Mouse (Mus musculus): ENCODE data around the gene Prss53. TPM values are rescaled to one million over a fixed set of nuclear protein-coding genes. Genes with fewer than 3 reads are reported as not detected.

Prss53 gene
- total RNA-seq, 2 experiments from 2014 or later, result 2.8 to 3.1 TPM

- DNase-seq (ENCODE audit: low spot score in 2 of 2), result no peak
- no peak for TF ChIP-seq CTCF (conservative IDR thresholded peaks at IDR 0.05)
- H3K27ac ChIP-seq, result no peak overlapping the region
- H3K4me3 ChIP-seq, result no peak overlapping the region
These were observed 35.3 kb upstream of the Prss53 start for GRCm38 (mm10) chr7:127926066-127926465.

GRCm38 (mm10) chr7:127925252-127925651 lies 34.5 kb upstream of the Prss53 start:
- Histone ChIP-seq H3K27ac (no peak overlapping the region), H3K4me3 (no peak overlapping the region)
- no peak for DNase-seq (ENCODE audit: low spot score in 2 of 2)
- no peak for TF ChIP-seq CTCF (conservative IDR thresholded peaks at IDR 0.05)

GRCm38 (mm10) chr7:127923714-127924113 lies 32.9 kb upstream of the Prss53 start:
- no peak overlapping the region for H3K4me3 ChIP-seq
- DNase-seq (ENCODE audit: low spot score in 2 of 2), result no peak
- H3K27ac ChIP-seq, result no peak overlapping the region
- TF ChIP-seq CTCF (conservative IDR thresholded peaks at IDR 0.05), result no peak

GRCm38 (mm10) chr7:127922451-127923275 lies 31.9 kb upstream of the Prss53 start:
- no peak for TF ChIP-seq CTCF (conservative IDR thresholded peaks at IDR 0.05)
- Histone ChIP-seq H3K27ac (peak overlapping the region; percentile 66), H3K4me3 (no peak overlapping the region)
- DNase-seq (ENCODE audit: low spot score in 2 of 2), result no peak

DNA sequence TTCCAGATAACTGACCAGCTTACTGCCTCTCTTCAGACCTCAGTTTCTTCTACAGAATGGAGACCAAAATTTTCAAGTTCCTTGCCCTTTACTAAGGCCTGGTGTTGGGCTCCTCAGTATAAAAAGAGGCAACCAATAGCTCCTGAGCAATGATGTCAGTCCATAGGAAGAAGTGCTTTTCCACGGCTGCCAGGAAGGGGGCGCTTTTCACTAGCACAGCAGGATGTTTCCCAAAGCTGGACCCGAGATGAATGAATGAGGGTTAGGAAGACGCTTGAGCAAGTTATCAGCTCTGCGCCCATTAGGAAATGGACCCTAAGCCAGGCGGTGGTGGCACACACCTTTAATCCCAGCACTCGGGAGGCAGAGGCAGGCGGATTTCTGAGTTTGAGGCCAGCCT lies 30.7 kb upstream of the Prss53 start:
- no peak for DNase-seq (ENCODE audit: low spot score in 2 of 2)
- H3K4me3 ChIP-seq, result no peak overlapping the region
- TF ChIP-seq CTCF (conservative IDR thresholded peaks at IDR 0.05), result peak; percentile 64
- H3K27ac ChIP-seq, result peak overlapping the region; percentile 66; the same call in 1 of the 2 replicates

GRCm38 (mm10) chr7:127919290-127919689 lies 28.5 kb upstream of the Prss53 start:
- no peak for DNase-seq (ENCODE audit: low spot score in 2 of 2)
- H3K27ac ChIP-seq, result no peak overlapping the region
- TF ChIP-seq CTCF (conservative IDR thresholded peaks at IDR 0.05), result peak; percentile 65
- H3K4me3 ChIP-seq, result no peak overlapping the region

DNA sequence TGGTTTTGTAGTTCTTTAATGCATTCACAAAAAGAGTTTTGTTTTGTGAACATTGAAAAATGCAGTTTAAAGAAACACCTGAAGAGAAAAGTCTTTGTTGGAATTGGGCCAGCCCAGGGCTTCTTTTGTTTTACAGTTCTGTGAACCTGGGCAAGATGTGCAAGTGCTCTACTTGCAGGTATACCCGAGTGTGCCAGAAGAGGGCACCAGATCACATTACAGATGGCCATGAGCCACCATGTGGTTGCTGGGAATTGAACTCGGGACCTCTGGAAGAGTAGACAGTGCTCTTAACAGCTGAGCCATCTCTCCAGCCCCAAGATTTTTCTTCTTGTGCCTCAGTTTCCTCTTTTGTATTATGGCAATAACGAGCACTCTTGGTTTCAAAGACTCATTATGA lies 27.4 kb upstream of the Prss53 start:
- Histone ChIP-seq H3K4me3 (no peak overlapping the region), H3K27ac (no peak overlapping the region)
- TF ChIP-seq CTCF (conservative IDR thresholded peaks at IDR 0.05), result peak; percentile 72
- DNase-seq (ENCODE audit: low spot score in 2 of 2), result no peak

- H3K27ac ChIP-seq, result no peak overlapping the region
- TF ChIP-seq CTCF (conservative IDR thresholded peaks at IDR 0.05), result no peak
- no peak for DNase-seq (ENCODE audit: low spot score in 2 of 2)
- H3K4me3 ChIP-seq, result no peak overlapping the region
These were observed 24.5 kb upstream of the Prss53 start for GRCm38 (mm10) chr7:127915293-127915692.

DNA sequence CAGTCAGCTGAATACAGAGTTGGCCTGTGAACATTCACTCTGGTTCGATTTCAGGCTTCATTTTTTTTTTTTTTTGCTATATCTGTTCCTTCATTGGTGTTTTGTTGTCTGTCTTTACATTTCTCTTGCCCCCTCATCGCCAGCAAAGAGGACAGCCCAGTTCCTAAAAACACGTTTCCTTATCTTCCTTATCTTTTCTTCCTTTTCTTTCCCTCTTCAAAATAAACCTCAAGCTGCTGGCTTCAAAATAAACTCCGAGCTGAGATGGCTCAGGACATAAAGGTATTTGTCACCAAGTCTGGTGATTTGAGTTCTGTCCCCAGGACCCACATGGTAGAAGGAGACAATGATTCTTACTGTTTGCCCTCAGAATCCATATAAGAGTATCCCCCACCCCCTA lies 22.2 kb upstream of the Prss53 start:
- peak overlapping the region; percentile 97; the same call in 1 of the 2 replicates for H3K27ac ChIP-seq

DNA sequence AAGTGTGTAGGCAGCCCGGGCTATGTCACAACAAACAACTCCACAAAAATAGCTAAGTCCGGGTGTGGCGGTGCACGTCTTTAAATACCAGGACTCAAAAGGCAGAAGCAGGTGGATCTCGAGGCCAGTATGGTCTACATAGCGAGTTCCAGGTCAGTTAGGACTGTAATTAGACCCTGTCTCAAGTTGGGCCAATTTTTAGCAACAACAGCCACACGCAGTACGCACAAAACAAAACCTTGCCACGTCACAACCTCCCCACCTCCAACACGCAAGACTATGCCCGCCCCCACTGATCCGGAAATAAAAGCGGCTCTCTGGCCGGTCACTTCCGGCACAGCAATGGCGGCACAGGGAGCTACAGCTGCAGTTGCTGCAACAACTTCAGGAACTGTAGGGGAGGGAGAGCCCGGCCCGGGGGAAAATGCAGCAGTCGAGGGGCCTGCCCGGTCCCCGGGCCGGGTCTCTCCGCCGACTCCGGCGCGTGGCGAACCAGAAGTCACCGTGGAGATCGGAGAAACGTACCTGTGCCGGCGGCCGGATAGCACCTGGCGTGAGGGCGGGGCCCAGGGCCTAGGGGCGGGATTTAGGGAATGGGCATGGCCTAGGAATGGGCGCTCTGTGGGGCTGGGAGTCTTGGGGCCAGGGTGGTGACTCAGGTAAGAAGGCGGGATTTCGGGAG lies 21.6 kb upstream of the Prss53 start, which contains the start of gene Kat8:
Gene Kat8 (plus strand): TSS at position 327 of the 682 bp plus-strand sequence.
- Histone ChIP-seq H3K4me3 (peak within 1 kb of the TSS; percentile 91), H3K27ac (peak within 1 kb of the TSS; percentile 97)
- DNase-seq (ENCODE audit: low spot score in 2 of 2), result peak; percentile 86 to 92
- no peak for TF ChIP-seq CTCF (conservative IDR thresholded peaks at IDR 0.05)

More for the DNA sequence above, 22.2 kb upstream of the Prss53 start:
- H3K4me3 ChIP-seq, result peak overlapping the region; percentile 91
- no peak for TF ChIP-seq CTCF (conservative IDR thresholded peaks at IDR 0.05)
- DNase-seq (ENCODE audit: low spot score in 2 of 2), result no peak

DNA sequence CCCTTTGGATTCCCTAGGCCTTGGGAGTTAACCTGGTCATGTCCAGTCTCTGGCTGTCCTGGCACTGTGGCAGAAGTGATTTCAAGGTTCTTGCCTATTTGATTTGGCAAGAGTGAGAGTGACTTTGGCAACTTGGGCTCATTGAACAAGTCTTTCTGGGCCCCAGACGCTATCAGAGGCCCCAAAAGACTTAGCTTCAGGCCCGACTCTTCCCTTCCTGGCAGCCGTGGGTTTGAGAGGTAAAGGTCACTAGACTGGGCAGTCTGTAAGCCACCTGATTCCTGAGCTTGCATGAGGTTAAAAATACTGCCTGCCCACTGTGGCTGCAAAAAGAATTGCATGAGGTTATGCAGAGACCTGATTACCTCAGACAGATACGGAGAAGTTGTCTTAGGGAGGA lies 17.9 kb upstream of the Prss53 start:
- no peak for TF ChIP-seq CTCF (conservative IDR thresholded peaks at IDR 0.05)
- no peak for DNase-seq (ENCODE audit: low spot score in 2 of 2)
- Histone ChIP-seq H3K4me3 (no peak overlapping the region), H3K27ac (no peak overlapping the region)

DNA sequence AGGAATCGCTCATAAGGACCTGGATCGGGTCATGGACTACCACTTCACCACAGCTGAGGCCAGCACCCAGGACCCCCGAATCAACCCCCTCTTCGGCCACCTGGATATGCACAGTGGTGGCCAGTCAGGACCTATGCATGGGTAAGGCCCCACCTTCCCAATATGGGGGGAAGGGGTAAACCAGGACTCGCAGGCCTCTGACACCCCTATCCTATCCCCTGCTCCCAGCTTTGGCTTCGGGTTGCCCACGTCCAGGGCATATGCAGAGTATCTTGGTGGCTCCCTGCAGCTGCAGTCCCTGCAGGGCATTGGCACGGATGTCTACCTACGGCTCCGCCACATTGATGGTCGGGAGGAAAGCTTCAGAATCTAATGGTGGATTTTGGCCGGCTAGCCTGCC lies 17.2 kb upstream of the Prss53 start:
- no peak for TF ChIP-seq CTCF (conservative IDR thresholded peaks at IDR 0.05)

GRCm38 (mm10) chr7:127903971-127904796 lies 13.4 kb upstream of the Prss53 start, which contains the start of gene Bckdk:
Gene Bckdk (plus strand): TSS chr7:127904082.
- peak; percentile 48 for TF ChIP-seq CTCF (conservative IDR thresholded peaks at IDR 0.05)
- DNase-seq (ENCODE audit: low spot score in 2 of 2), result peak; percentile 80

More for the DNA sequence above, 17.2 kb upstream of the Prss53 start:
- Histone ChIP-seq H3K4me3 (no peak overlapping the region), H3K27ac (no peak overlapping the region)
- DNase-seq (ENCODE audit: low spot score in 2 of 2), result no peak

More at GRCm38 (mm10) chr7:127903971-127904796, 13.4 kb upstream of the Prss53 start, which contains the start of gene Bckdk:
- peak within 1 kb of the TSS; percentile 95 for H3K27ac ChIP-seq
- peak within 1 kb of the TSS; percentile 93 for H3K4me3 ChIP-seq

All from layer of hippocampus, adult 2 months (tissue).